Mouse (Mus musculus): Measurements from ENCODE around the gene Anapc15. TPM values are rescaled to one million over a fixed set of nuclear protein-coding genes. Genes with fewer than 3 reads are reported as not detected.
"Not testable (repeated sequence)": the region's sequence is repeated elsewhere in the genome, so short reads cannot be mapped to it uniquely, and the experiment has no call there.

Gene Anapc15
- polyA plus RNA-seq, 1 experiment from 2014 or later = 36.3 TPM

DNA sequence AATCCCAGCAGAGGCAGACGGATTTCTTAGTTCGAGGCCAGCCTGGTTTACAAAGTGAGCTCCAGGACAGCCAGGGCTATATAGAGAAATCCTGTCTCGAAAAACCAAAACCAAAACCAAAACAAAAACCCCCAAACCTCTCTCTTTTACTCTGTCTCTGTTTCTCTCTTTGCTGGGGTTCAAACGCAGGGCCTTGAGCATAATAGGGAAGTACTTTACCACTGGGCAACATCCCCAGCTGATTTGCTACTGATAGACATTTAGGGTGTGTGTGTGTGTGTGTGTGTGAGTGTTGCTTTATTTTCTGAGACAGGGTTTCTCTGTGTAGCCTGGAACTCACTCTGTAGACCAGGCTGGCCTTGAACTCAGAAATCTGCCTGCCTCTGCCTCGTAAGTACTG is 85.5 kb downstream of the Anapc15 start:
- ATAC-seq (ENCODE audit: low read depth); H3K4me2 ChIP-seq (ENCODE audit: low read depth, low read length); H3K27me3 ChIP-seq (ENCODE audit: control insufficient read depth, insufficient read depth, low read depth, low read length); H3K4me1 ChIP-seq (ENCODE audit: control insufficient read depth, low read depth, low read length); H3K9me3 ChIP-seq (replicated peaks; ENCODE audit: control insufficient read depth, low read length); H3K9ac ChIP-seq (ENCODE audit: low read depth, low read length); H3K27ac ChIP-seq (ENCODE audit: low read length); H3K4me3 ChIP-seq (ENCODE audit: low read depth, low read length); H3K36me3 ChIP-seq (ENCODE audit: control insufficient read depth, insufficient read depth): not testable (repeated sequence)
- 56% methylated on average over 5 of the region's 5 CpGs for WGBS (ENCODE audit: insufficient replicate concordance)

Small RNA genes within 50 kb of the gene (microRNA-seq; reads per million reads assigned to microRNA genes)
- gene Gm22655 = not detected

Other genes starting within 250 kb of the Anapc15 start
- 21.3 TPM in 2 replicates for gene Clpb, start 200.1 kb upstream of the Anapc15 start, polyA plus RNA-seq (2015; fragmentation: Nextera tagmentation; extraction: Ambion mirVana)
- 0.05 TPM in 1 of 2 replicates, not detected in the other for gene Phox2a, start 45.4 kb upstream of the Anapc15 start, polyA plus RNA-seq (2015; fragmentation: Nextera tagmentation; extraction: Ambion mirVana)
- gene Inppl1, start 25.5 kb upstream of the Anapc15 start, polyA plus RNA-seq (2015; fragmentation: Nextera tagmentation; extraction: Ambion mirVana) = 6.0 TPM in 2 replicates
- gene Folr2, start 6.5 kb upstream of the Anapc15 start, polyA plus RNA-seq (2015; fragmentation: Nextera tagmentation; extraction: Ambion mirVana) = 6.1 and 6.4 TPM in 2 replicates
- gene Folr1, start 7.1 kb downstream of the Anapc15 start, polyA plus RNA-seq (2015; fragmentation: Nextera tagmentation; extraction: Ambion mirVana) = 0.64 and 1.1 TPM in 2 replicates
- 63.7 TPM in 2 replicates for gene Lamtor1, start 42.2 kb downstream of the Anapc15 start, polyA plus RNA-seq (2015; fragmentation: Nextera tagmentation; extraction: Ambion mirVana)
- gene Tomt, start 42.6 kb downstream of the Anapc15 start, polyA plus RNA-seq (2015; fragmentation: Nextera tagmentation; extraction: Ambion mirVana) = 0.25 and 0.31 TPM in 2 replicates
- gene Lrrc51, start 70.2 kb downstream of the Anapc15 start, polyA plus RNA-seq (2015; fragmentation: Nextera tagmentation; extraction: Ambion mirVana) = 1.3 and 2.1 TPM in 2 replicates
- 32.1 and 32.5 TPM in 2 replicates for gene Numa1, start 70.4 kb downstream of the Anapc15 start, polyA plus RNA-seq (2015; fragmentation: Nextera tagmentation; extraction: Ambion mirVana)
- gene Il18bp, start 155.0 kb downstream of the Anapc15 start, polyA plus RNA-seq (2015; fragmentation: Nextera tagmentation; extraction: Ambion mirVana) = 32.7 and 32.8 TPM in 2 replicates
- 11.6 and 11.9 TPM in 2 replicates for gene Rnf121, start 201.8 kb downstream of the Anapc15 start, polyA plus RNA-seq (2015; fragmentation: Nextera tagmentation; extraction: Ambion mirVana)
- gene Xndc1, start 201.8 kb downstream of the Anapc15 start, polyA plus RNA-seq (2015; fragmentation: Nextera tagmentation; extraction: Ambion mirVana) = 12.6 and 12.7 TPM in 2 replicates
- 0.33 and 0.37 TPM in 2 replicates for gene Xntrpc, start 202.0 kb downstream of the Anapc15 start, polyA plus RNA-seq (2015; fragmentation: Nextera tagmentation; extraction: Ambion mirVana)
- gene Trpc2, start 219.4 kb downstream of the Anapc15 start, polyA plus RNA-seq (2015; fragmentation: Nextera tagmentation; extraction: Ambion mirVana) = 0.07 TPM in 1 of 2 replicates, not detected in the other
- gene Art1, start 238.0 kb downstream of the Anapc15 start, polyA plus RNA-seq (2015; fragmentation: Nextera tagmentation; extraction: Ambion mirVana) = 0.79 and 0.93 TPM in 2 replicates
- 0.22 and 0.23 TPM in 2 replicates for gene Art5, start 245.8 kb downstream of the Anapc15 start, polyA plus RNA-seq (2015; fragmentation: Nextera tagmentation; extraction: Ambion mirVana)